Mouse (Mus musculus) erythroblast, embryonic 14.5 days (primary cell): Measurements from ENCODE around the gene Tusc2. TPM values are rescaled to one million over a fixed set of nuclear protein-coding genes. Genes with fewer than 3 reads are reported as not detected.
"Not testable (repeated sequence)": the region's sequence is repeated elsewhere in the genome, so short reads cannot be mapped to it uniquely, and the experiment has no call there.

ENCODE experiments used
- H3K27me3 ChIP-seq: 2 replicates; pipeline ENCODE4 v1.6.1; 2012; ENCODE audit warnings: inconsistent platforms; ENCODE audit not compliant: control insufficient read depth
- H3K36me3 ChIP-seq: 2 replicates; pipeline ENCODE4 v1.6.1; 2012; ENCODE audit warnings: mild to moderate bottlenecking, inconsistent platforms; ENCODE audit not compliant: control insufficient read depth
- H3K4me1 ChIP-seq: 2 replicates; pipeline ENCODE4 v1.6.1; 2012; ENCODE audit warnings: inconsistent platforms; ENCODE audit not compliant: control insufficient read depth
- H3K4me3 ChIP-seq: replicated peaks from 2 replicates; pipeline ENCODE3; 2012; ENCODE audit warnings: moderate library complexity, mild to moderate bottlenecking, inconsistent platforms
- H3K9me3 ChIP-seq: 2 replicates; pipeline ENCODE4 v1.6.1; 2012; ENCODE audit warnings: low read length, inconsistent platforms, mixed read lengths; ENCODE audit not compliant: control insufficient read depth
- GATA1 ChIP-seq: IDR thresholded peaks from 2 replicates; pipeline ENCODE4 v1.6.1; 2012; ENCODE audit warnings: low read length, inconsistent platforms, mixed read lengths
- TAL1 ChIP-seq: IDR thresholded peaks from 3 replicates; pipeline ENCODE4 v1.6.1; 2012; ENCODE audit warnings: low read length, inconsistent platforms, mixed read lengths
- polyA plus RNA-seq: library from polyadenylated mRNA; stranded (reverse); fragments of >175 nt; gene quantifications from 2 replicates; pipeline ENCODE4 v1.2.3, GENCODE M21; 2012

Tusc2 gene
- polyA plus RNA-seq, 1 experiment, result 3.7 TPM

GRCm38 (mm10) chr9:107571534-107572326 is 8.7 kb downstream of the Tusc2 start:
- Histone ChIP-seq H3K36me3 (peaks cover 50% of the 10 kb centered on the region), H3K4me1 (peaks cover 88% of the 10 kb centered on the region), H3K9me3 (no peaks in the 10 kb centered on the region), H3K4me3 (peak overlapping the region; percentile 93), H3K27me3 (no peaks in the 10 kb centered on the region)
- TF ChIP-seq GATA1, result no peak

DNA sequence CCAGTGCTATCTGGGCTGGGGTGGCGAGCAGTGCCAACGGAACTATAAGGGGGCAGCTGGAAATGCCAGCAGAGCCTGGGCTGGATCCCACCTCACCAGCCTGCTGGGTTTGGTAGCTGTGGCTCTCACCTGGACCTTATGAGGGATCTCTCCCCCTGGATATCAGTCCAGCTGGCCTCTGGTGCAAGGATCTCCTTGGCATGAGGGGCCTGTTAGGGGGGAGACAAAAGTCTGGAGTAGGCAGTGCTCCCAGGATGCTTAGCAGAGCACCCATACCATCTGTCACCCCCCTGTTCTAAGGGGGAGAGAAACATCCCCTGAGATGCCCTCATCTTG is 9.2 kb downstream of the Tusc2 start:
- no peak for TF ChIP-seq GATA1
- no peak for TF ChIP-seq TAL1
- Histone ChIP-seq H3K4me3 (peak overlapping the region; percentile 93), H3K9me3 (no peaks in the 10 kb centered on the region), H3K36me3 (peaks cover 46% of the 10 kb centered on the region), H3K4me1 (peaks cover 88% of the 10 kb centered on the region), H3K27me3 (no peaks in the 10 kb centered on the region)

DNA sequence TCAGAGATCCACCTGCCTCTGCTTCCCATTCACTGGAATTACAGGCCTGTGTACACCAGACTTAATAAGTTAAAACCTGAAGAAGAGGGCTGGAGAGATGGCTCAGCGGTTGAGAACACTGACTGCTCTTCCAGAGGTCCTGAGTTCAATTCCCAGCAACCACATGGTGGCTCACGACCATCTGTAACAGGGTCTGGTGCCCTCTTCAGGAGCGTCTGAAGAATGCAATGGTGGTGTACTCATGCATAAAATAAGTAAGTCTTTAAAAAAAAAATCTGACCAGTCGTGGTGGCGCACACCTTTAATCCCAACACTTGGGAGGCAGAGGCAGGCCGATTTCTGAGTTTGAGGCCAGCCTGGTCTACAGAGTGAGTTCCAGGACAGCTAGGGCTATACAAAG is 10.7 kb downstream of the Tusc2 start:
- Histone ChIP-seq H3K36me3 (peaks cover 55% of the 10 kb centered on the region), H3K4me1 (peaks cover 86% of the 10 kb centered on the region)
- not testable (repeated sequence) for H3K27me3 ChIP-seq, H3K9me3 ChIP-seq, H3K4me3 ChIP-seq

DNA sequence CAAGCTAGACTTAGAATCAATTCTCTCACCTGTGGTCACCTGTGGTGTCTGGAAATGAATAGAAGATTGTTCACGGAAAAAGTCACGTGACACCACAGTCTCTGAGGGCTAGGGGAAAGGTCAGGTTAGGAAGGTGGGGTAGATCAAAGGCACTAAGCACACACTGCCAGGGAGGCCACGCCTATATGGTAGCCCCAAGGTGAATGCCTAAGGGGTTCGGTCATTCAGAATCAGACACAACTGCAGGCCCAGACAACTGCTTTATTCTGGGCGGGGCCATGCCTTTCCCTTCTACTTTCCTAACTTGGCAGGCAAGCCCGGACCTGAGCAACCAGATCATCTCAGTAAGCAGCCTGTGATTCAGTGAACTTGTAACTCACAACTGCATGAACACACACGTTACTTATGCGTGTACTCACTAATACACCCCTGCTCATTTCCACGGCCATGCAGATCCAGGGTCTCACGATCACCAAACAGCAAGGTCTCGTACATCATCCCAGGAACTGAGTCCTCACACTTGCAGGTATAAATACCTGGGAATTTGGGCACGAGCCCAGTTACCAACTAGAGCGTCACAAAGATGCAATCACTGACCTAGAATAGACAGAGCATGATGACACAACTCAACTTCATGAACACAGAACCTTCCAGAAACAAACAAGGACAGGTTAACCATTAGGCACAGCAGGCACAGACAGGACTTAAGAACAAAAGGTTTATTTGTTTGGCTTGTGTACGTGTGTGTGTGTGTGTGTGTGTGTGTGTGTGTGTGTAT is 12.7 kb downstream of the Tusc2 start:
- H3K4me1 ChIP-seq, result peaks cover 85% of the 10 kb centered on the region
- no peak overlapping the region for H3K4me3 ChIP-seq
- H3K9me3 ChIP-seq, result no peaks in the 10 kb centered on the region
- H3K36me3 ChIP-seq, result peaks cover 55% of the 10 kb centered on the region
- TF ChIP-seq TAL1 (no peak), GATA1 (no peak)
- H3K27me3 ChIP-seq, result no peaks in the 10 kb centered on the region

DNA sequence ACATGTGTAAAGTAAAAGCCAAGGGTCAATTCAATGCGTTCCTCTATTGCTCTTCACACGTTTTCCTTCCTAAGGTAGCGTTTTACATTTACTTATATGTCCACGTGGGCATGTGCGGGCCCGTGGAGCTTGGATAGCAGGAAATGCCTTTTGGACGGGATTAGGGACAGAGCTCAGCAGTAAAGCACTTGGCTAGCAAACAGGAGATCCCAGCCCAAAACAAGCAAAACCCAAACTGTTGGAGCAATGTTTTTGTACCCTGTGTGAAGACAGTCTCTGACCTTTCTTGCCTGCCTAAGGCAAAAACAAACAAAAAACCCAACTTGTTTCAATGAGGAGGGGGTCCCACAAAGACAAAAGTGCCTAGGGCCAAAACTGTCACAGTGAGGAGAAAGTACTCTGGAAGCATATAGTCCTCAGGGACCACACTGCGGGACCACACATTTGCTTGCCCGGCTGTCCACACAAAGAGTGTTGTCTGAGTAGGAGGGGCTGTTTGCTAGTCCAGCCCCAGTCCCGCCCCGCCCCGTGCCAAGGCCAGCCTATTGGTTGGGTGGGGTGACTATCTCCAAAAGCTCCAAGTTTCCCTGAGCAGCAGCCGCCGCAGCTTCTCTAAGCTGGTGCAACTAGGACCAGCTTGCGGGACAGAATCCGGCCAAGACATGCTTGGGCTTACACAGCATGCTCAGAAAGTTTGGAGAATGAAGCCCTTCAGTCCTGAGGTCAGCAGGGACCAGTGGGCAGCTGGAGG is 13.5 kb downstream of the Tusc2 start, which contains the start of gene Hyal1:
Gene Hyal1 (plus strand): TSS at position 571 of the 751 bp plus-strand sequence.
- TF ChIP-seq TAL1 (no peak), GATA1 (no peak)
- Histone ChIP-seq H3K9me3 (no peaks in the 10 kb centered on the region), H3K36me3 (peaks cover 48% of the 10 kb centered on the region), H3K4me3 (peak within 1 kb of the TSS; percentile 61), H3K27me3 (no peaks in the 10 kb centered on the region), H3K4me1 (peaks cover 85% of the 10 kb centered on the region)

DNA sequence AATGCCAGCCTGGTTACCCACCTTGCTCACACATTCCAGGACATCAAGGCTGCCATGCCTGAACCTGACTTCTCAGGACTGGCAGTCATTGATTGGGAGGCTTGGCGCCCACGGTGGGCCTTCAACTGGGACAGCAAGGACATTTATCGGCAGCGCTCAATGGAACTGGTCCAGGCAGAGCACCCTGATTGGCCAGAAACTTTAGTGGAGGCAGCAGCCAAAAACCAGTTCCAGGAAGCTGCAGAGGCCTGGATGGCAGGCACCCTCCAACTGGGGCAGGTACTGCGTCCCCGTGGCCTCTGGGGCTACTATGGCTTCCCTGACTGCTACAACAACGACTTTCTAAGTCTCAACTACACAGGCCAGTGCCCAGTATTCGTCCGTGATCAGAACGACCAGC is 14.8 kb downstream of the Tusc2 start:
- no peaks in the 10 kb centered on the region for H3K9me3 ChIP-seq
- H3K27me3 ChIP-seq, result no peaks in the 10 kb centered on the region
- H3K4me3 ChIP-seq, result peak overlapping the region; percentile 61
- no peak for TF ChIP-seq TAL1
- TF ChIP-seq GATA1, result no peak
- peaks cover 43% of the 10 kb centered on the region for H3K36me3 ChIP-seq
- peaks cover 85% of the 10 kb centered on the region for H3K4me1 ChIP-seq

- peak within 1 kb of the TSS; percentile 61 for H3K4me3 ChIP-seq
- H3K36me3 ChIP-seq, result peaks cover 43% of the 10 kb centered on the region
- peaks cover 86% of the 10 kb centered on the region for H3K4me1 ChIP-seq
Measured at GRCm38 (mm10) chr9:107578587-107578986, 15.5 kb downstream of the Tusc2 start, which contains the start of gene Naa80. Naa80 (plus strand) TSS chr9:107578887.

DNA sequence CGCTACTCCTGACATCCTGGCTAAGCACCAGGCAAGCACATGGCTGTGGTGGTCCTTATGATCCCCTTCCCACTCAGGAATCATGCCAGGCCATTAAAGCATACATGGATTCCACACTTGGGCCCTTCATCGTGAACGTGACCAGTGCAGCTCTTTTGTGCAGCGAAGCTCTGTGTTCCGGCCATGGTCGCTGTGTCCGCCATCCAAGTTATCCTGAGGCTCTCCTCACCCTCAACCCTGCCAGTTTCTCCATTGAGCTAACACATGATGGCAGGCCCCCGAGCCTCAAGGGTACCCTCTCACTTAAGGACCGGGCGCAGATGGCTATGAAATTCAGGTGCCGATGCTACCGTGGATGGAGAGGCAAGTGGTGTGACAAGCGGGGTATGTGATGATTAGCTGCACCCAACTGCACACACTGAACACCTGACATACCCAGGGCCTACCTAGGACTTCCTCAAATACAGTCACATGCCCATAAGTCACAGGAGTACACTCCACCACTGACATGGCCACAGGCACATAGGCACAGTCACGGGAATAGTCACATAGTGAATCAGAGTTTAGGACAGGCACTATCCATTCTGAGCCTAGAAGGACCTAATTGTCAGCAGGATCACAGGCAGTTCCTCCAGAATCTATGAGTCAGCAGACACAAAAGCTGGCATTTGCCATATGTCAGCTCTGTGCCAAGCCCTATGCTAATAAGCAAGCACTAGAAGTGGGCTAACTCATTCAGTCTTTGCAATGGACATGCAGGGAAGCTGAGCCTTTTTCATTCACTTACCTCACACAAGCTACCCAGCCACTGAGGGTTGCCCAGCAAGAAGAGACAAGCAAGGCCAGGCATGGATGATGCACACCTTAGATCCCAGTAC is 16.2 kb downstream of the Tusc2 start:
- TF ChIP-seq GATA1 (no peak), TAL1 (no peak)
- Histone ChIP-seq H3K27me3 (no peaks in the 10 kb centered on the region), H3K4me3 (no peak overlapping the region), H3K36me3 (peaks cover 47% of the 10 kb centered on the region), H3K9me3 (no peaks in the 10 kb centered on the region), H3K4me1 (peaks cover 92% of the 10 kb centered on the region)

More at GRCm38 (mm10) chr9:107578587-107578986, 15.5 kb downstream of the Tusc2 start, which contains the start of gene Naa80:
- TF ChIP-seq GATA1, result no peak
- no peak for TF ChIP-seq TAL1
- H3K9me3 ChIP-seq, result no peaks in the 10 kb centered on the region
- H3K27me3 ChIP-seq, result no peaks in the 10 kb centered on the region
